Mouse (Mus musculus): ENCODE data around the gene Tnks1bp1.

Tnks1bp1 gene

DNA sequence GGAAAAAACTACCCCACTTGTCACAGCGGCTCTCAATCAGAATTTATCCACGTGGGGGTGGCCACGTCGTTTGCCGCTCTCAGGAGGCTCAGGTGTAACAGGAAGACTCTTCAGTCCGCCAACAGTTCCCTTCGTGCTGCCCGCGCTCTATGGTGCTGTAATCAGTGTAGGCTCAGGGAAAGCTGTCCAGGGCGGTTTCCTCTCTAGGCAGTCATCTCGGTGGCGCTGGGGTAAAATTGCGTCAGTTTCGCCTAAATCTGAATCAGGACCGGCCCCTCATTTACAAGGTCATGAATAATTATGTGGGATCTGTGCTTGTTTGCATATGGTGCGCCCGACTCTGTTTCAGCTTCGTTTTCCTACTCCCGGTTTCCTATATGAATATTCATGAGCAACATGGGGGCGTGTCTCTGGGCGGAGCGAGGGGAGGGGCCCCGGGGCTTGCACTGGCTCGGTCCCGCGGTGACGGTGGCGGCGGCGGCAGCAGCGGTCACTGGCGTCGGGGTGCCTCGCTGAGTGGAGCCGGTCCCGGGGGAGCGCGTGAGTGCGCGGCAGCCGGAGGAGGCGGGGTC, at the start of gene Tnks1bp1:
Tnks1bp1 (plus strand) TSS at position 427 of the 572 bp plus-strand sequence.
- DNase-seq, result peak; percentile 96 to 97

DNA sequence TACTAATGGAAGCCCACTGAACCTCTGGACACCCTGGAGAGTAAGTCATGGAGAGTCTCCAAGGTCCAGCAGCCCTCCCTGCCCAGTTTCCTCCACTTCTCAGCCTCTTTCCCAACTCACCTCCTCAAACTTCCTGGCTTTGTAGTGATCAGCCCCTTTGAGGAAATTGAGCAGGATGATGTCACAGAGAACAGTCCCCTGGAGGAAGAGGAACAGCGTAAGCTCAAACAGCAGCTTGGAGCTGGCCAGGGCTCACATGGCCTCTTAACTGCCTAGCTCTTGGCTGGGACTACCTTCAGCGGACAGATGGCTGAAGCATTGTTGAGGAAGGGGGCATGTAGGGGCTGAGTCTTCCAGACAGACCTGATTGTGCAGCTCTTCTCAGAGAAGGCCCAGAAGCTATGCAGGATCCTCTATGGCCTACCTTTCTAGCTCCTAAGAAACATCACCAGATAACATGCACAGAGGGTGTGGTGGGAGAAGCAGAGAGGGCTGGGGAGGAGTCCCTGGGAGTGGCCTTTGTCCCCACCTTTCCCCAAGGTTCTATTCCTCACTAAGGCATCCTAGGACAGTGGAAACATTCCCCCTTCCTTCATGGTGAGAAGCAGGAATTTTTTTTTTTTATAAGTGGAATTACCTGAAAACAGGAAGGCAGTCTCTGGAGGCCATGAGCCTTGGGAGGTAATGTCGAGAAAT, 48.2 kb upstream of the Tnks1bp1 start:
- no peak for DNase-seq

DNA sequence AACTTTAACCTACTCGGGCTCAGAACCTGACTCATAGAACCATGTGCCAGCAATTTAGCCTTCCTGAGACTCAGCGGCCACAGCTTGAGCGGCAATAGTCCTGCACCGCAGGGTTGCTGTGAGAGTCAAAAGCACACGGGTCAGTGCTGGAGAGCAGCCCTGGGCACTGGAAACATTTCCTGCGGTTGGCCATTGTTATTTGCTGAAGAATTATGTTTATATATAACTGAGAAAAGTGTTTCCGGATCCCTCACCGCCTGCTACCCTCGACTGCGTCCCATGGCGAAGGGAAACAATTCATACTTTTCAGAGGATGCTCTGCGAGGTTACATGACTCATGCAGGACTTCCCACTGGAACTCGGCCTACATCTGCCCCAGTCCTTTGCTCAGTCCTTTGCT, 46.3 kb upstream of the Tnks1bp1 start:
- no peak for DNase-seq

DNA sequence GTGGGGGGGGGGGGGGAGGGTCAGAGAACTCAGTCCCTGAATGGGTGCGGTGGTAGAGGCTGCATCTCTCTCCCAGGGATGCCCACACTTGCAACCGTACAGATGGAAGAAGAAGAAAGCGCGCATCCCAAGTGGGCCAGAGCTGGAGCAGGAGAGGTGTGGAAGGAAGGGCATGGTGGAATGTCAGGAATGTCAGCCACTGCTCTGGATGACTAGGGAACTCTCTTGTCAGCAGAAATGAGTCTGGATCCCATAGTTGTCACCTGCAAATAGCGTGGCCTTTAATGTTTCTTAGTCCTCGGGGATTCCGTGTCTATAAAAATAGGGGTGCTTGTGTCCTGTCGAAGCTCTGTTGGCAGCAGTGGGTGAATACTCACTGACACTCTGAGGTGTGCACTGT, 45.2 kb upstream of the Tnks1bp1 start:
- no peak for DNase-seq

DNA sequence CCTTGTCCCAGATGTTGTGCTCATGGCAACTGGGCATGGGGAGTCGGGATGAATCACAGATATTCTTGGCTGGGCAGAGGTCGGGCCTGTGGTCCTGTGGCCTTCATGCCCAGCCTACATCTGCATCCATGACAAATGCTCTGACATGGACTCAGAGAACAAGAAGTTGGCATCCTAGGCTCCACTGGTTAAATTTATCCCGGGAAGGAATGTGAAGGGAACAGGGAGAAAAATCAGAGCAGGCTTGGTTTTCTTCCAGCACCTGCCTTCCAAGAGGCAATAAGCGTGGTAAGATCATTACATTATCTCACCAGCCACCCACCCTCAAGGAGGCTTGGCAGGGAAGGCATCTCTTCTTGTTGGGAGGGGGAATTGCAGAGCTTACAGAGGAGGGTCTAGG, 43.5 kb upstream of the Tnks1bp1 start:
- DNase-seq, result no peak

DNA sequence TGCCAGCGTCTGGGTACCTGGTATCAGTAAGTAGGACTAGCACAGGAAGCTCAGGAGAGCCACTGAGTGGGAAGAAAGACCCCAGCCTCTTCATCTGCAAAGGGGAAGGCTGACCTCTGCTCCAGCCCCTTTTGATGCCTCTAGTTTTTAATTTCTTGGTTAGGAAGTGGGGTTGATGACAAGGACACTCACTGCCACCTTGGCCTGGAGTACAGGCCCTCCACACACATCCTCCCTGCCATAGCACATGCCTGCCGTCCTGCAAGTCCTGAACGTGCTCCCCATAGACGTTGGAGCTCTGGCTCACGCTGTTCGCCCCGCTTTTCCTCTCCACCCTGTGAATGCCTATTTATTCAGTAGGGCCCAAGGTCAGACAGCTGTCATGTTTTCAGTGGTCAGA, 41.2 kb upstream of the Tnks1bp1 start:
- no peak for DNase-seq

DNA sequence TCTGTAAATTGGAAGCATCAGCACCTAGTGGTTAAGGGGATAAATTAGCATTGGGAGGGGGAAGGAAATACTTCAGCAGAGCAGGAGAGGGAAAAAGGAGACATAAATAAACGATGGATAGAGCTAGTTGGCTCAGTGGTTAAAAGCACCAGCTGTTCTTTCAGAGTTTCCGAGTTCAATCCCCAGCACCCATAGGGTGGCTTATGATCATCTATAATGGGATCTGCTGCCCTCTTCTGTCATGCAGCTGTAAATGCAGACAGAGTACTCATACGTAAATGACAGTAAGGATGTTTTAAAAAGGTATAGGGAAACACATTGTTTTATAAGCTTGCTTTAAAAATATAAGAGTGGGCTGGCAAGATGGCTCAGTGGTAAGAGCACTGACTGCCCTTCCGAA, 40.1 kb upstream of the Tnks1bp1 start:
- no peak for DNase-seq

DNA sequence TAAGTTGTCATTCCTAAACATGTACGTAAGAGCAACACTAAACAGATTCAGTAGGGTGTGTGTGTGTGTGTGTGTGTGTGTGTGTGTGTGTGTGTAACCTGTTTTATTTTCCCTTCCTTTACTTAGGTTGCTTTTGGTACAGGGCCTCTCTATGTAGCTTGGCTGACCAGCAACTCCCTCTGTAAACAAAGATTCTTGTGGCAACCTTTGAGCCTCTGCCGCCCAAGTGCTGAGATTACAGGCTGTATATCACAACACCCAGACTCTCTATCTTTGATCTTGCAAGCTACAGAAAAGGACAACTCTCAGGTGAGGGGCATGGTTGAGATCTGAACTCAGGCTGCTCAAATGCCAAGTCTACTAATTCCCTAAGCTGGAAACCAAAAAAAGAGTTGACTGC, 38.6 kb upstream of the Tnks1bp1 start:
- no peak for DNase-seq

DNA sequence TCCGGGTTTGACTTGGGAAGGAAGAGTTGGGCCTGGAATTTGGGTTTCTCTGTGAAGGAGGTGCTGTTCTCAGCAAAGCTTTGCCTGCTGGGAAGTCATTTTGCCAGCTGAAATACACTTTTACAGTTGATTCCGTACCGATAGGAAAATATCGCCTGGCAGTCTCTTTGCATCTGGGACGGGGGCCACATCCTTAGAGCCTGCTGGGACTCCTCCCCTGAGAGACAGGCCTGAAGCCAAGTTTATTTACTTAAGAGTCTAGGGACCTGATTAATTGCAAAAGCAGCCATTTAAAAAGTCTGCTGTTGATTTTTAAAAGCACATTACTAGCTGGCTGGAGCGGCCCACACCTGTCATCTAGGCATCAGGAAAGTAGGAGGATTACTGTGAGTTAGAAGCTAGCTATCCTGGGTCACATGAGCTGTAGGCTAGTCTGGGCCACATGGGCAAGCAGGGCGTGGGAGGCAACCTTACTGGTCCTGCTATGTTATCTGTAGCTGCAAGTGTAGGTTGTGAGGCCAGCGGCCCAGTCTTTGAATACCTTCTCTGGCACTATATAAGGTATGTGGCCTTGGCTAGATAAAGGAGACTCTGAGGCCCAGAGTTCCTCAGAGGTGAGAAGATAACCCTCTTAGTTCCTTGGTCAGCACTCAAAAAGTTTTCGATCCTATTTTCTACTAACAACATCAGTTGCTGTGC, 35.8 kb upstream of the Tnks1bp1 start:
- DNase-seq, result no peak

DNA sequence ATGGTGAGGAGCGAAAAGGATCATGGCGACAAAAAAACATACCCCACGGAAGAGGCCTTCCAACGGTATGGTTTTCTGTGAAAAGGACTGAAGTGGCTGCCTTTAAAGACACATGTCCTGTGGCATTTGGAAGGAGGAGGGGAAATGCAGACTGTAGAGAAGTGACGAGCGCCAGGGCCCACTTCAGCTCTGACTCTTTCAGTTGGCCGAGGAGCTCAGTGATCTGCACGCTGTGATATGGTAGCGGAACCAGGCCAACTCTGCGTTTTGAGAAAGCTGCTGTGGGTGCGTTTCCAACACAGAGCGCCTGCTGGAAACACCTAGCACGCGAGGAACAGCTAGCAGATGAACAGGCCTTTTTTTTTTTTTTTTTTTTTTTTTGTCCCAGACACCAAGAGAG, 35.1 kb upstream of the Tnks1bp1 start:
- DNase-seq, result no peak

DNA sequence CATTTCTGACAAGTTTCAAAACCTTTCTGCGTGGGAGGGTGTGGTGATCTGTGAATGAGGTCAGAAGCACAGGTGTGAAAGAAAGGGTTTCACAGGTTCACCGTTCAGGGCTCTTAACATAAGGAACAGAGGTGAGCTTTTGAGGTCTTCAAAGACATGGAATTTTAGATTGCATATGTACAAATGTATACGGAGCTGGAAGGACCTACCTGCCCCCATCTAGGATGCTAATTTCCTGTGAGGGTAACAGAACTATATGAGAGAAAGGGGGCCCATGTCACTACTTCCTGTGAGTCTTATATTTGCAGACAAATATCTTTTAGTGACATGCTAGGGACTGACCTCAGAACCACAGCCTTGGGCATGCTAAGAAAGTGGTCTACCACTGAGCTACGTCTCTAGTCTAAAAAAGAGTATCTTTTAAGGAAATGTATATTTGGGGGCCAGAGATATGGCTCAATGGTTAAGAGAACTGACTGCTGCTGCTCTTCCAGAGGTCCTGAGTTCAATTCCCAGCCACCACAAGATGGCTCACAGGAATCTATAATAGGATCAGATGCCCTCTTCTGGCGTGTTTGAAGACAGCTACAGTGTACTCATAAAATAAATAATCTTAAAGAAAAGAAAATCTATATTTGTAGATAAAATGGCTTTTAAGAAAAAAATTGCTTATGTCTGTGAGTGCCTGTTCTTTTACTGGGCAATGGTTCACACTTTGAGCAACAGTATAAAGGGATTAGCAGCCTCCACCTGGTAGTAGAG, 33.8 kb upstream of the Tnks1bp1 start:
- no peak for DNase-seq

DNA sequence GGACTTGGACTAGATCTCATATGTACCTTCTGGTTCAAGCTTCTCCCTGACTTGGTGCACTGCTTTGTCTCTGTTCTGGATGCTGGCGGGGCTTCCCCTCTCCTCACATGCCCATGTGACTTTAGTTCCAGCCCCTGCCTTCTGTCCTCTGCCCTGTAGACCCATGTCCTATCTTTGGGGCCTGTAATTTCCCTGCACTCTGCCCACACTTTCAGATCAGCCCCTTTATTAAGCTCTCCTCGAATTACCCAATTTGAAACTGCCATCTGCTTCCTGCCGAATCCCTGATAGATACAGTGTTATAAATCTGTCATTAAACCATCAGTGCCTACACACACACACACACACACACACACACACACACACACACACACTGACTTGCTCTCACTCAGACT, 33.2 kb upstream of the Tnks1bp1 start:
- no peak for DNase-seq

DNA sequence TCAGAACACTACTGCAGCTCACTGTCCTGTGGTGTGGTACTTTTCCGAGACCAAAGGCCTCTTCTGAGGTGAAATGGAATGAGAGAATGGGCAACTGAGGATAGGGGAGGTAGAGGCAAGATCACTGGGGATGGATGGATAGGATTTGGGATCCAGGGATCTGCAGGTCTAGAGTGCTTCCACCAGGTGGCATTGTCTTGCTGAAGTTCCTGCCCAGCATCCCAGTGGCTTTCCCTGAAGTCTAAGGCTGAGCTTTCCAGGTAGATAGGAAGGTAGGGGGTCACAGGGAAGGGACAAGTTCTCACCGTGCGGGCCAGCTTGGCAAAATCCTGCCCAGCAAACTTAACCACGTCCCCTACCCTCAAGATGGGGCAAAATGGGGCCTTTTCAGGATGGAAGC, 25.8 kb upstream of the Tnks1bp1 start:
- DNase-seq, result no peak

DNA sequence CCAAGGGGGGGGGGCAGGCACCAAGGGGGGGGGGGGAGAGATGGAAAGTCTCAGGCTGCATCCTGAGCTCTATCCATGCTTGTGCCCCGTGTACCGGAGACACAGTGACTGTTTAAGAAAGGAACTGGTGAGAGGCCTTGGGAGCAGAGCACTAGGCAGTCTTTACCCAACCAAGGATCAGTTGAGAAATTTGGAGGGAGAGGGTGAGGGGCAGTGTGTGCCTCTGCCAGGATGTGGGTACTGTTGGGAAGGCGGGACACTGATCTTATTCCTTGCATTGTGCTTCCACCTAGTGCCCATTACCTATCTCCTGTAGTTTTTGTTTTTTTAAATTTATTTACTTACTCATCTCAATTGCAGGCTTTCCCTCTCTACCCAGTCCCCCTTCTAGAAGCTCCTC, 21.6 kb upstream of the Tnks1bp1 start:
- no peak for DNase-seq

DNA sequence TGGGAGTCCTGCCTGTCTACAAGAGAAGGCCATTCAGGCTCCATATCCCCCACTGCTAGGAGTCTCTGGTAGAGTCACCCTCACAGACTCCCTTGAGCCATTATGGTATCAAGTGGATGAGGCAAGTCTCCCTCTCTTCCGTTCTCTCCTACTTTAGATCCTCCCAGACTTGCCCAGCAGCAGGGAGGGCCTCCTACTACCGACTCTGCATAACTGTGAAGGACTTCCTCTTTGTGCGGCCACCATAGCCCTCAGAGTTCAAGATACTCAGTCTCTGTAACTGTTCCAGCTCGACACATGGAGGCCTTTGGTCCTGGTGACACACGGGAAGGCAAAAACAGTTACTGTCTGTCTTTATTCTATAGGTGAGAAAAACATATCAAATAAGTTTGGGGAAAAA, 20.5 kb upstream of the Tnks1bp1 start:
- DNase-seq, result no peak

DNA sequence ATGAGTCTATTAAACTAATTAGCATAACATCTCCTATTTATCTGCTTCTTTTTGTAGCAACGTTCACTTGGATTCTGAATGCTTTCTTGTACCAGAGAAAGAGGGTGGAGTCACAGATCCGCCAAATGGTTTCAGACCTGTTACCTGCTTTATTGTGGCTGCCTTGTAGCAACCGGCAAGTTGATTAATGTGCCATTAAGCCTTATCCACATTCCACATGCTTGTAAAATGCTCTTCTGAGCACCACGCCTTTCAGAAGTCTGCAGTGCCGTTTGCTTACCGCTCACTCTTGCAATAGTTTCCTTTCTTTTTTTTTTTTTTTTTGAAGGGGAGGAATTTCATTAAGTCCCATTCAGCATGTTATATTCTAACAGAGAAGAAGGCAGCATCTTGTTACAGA, 17.9 kb upstream of the Tnks1bp1 start:
- DNase-seq, result no peak

DNA sequence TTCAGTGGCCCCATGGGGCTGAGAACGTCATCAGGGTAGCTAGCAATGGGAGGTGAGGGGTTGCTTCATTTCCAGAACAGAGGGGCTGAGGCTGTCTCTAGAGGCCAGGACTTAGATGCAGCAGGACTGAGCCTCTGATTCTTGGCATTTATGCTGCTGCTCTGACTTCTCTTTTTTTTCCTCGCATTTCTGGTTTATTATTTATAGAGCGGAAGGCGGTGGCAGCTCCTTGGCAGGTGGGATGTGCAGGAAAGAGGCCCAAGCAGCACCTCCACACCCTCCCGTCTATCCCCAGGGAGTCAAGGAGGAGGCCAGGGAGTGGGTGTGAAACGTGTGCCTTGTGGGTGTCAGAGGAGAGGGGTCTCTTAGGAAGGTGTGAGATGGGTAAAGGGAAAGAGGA, 16.8 kb upstream of the Tnks1bp1 start:
- no peak for DNase-seq

DNA sequence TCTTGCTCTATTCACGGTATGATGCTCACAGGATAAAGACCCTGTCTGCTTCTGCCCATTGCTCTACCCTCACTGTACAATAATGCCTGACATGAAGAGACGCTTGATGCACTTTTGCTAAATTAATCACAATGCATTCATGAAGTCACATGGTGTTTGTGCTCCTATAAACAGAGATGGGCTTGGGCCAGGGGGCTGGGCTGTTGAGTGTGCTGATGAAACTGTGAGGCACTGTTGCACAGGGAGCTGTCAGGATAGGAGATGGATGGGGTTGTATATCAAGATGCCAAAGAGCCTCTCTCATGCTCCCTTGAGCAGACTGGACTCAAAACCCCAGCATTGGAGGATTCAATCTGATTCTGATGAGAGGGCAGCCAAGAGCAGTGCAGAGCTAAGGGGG, 14.7 kb upstream of the Tnks1bp1 start:
- no peak for DNase-seq

DNA sequence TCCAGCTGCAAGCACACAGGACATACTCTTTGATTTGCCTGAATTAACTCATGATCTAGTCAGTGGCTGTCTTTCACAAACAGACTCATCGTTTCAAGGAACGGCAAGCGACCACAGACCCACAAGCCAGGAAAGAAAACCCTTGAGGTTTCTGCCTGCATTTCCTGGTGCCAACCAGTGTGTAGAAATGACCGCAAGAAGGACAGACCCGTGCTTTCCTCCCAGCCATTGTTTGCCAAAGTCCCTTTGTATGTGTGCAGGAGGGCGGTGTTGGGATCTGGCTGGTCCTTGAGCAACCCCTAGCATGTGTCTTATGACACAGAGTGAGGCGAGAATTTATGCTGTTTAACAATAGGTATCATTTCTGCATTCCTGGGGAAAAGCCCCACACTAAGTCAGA, 13.7 kb upstream of the Tnks1bp1 start:
- DNase-seq, result no peak

DNA sequence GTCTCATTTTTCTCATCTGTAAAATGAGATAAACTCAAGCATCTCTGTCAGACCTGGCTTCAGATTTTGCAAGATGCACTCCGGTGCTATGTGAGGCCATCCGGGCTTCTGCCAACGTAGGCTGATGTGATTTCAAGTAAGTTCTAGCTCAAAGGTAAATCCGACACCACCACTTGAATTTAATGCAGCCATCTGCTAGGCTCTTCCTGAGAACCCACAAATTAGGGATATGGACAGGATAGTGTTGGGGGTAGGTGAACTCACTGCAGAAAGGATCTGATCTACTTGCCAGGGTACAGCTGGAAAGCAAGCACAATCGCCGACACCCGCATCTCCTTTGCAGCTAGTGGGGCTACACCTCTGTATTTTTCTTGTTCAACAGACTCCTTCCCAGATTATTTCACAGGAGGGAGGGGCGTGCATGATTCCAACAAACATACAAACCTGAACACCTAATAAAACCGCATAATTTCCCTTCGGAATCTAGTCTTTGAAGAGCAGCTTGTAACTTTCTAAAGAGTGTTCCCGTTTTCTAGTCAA, 11.2 kb upstream of the Tnks1bp1 start:
- DNase-seq, result no peak

DNA sequence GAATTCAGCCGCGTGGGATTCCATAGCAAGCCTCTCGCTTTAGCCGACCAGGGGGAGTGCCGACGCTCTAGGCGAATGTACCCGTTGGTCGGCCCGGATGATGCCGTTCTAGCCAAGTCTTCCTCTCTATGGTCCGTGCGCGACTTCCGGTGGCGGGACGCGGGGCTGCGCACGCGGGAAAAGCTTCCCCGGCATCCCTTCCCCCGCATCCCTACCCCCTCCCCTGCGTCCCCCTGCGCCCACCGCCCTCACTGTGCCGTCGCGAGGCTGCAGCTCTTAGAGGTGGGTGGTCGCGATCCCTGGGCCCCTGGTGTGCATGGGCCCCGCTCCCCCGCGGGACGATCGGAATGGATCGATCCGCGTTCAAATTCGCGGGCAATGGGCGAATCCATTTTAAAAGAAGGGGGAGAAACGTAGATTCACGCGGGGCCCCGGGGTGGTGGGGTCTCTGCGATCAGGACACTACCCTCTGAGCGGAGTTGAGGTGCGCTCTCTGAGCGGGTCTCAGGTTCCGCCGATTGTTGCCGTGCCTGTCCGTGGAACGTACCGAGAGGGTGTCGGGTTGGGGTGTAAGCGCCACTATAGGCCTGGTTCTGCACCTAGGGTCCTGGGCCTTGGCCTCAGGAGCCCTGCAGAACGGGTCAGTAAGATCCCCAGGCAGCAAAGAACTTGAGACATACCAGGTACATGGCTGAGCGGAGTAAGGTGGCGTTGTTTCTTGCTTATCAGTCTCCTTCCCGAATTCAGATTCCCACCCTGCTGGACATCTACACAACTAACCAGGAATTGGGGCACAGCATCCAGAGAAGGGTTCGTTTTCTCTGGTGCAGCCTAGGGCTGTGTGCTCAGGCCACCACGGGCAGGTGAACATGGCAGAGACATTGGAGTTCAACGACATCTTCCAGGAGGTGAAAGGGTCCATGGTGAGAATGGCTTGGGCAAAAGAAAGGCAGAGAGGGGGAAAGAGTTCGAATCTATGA, 10.5 kb upstream of the Tnks1bp1 start, which contains the start of the genes Ssrp1 and P2rx3:
Ssrp1 (plus strand) TSS at position 188 of the 980 bp plus-strand sequence.
P2rx3 (minus strand) TSS at position 416 of the 980 bp plus-strand sequence.
- DNase-seq, result peak; percentile 89 to 90

DNA sequence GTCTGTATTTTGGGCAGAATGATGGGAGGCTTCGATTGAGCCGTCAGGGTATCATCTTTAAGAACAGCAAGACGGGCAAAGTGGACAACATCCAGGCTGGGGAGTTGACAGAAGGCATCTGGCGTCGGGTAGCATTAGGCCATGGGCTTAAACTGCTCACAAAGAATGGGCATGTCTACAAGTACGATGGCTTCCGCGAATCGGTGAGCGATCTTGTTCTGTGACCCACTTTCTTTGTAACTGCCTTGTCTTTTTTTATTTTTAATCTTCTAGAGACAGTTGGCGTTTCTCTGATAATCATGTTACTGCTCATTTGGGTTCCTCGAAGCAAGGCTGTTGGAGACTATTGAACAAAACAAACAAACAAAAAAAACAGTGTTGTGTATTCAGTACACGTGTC, 9.5 kb upstream of the Tnks1bp1 start:
- DNase-seq, result no peak

All from thymus, postnatal 36 days (tissue).